Mouse (Mus musculus): ENCODE measurements around the gene Tpst1.
"Not testable (repeated sequence)": the region's sequence is repeated elsewhere in the genome, so short reads cannot be mapped to it uniquely, and the experiment has no call there.

The Tpst1 gene

GRCm38 (mm10) chr5:130073026-130073425, at the start of gene Tpst1:
TSS of gene Tpst1 (plus strand) at chr5:130073326.
- DNase-seq = no peak

GRCm38 (mm10) chr5:130023767-130024539, 49.2 kb upstream of the Tpst1 start:
- DNase-seq = peak; percentile 65

GRCm38 (mm10) chr5:130027134-130027533, 46.0 kb upstream of the Tpst1 start:
- no peak for DNase-seq

- DNase-seq = no peak
Observed at GRCm38 (mm10) chr5:130027696-130028095, 45.4 kb upstream of the Tpst1 start.

- DNase-seq = peak; percentile 90
Observed at GRCm38 (mm10) chr5:130029142-130029897, 43.8 kb upstream of the Tpst1 start, which contains the start of the genes Asl and Crcp. TSS of gene Asl (minus strand) at chr5:130029247. TSS of gene Crcp (plus strand) at chr5:130029290.

- DNase-seq = no peak
Observed at GRCm38 (mm10) chr5:130031410-130032390, 41.4 kb upstream of the Tpst1 start.

GRCm38 (mm10) chr5:130033869-130034268, 39.3 kb upstream of the Tpst1 start:
- DNase-seq = no peak

GRCm38 (mm10) chr5:130036300-130036699, 36.8 kb upstream of the Tpst1 start:
- not testable (repeated sequence) for DNase-seq

GRCm38 (mm10) chr5:130037752-130038455, 35.2 kb upstream of the Tpst1 start:
- DNase-seq = peak; percentile 41

GRCm38 (mm10) chr5:130040797-130041196, 32.3 kb upstream of the Tpst1 start:
- DNase-seq = no peak

- DNase-seq = no peak
Observed at GRCm38 (mm10) chr5:130041262-130041661, 31.9 kb upstream of the Tpst1 start.

- DNase-seq = no peak
Observed at GRCm38 (mm10) chr5:130043741-130044140, 29.4 kb upstream of the Tpst1 start.

GRCm38 (mm10) chr5:130044201-130044695, 28.9 kb upstream of the Tpst1 start:
- DNase-seq = no peak

GRCm38 (mm10) chr5:130046100-130046499, 27.0 kb upstream of the Tpst1 start:
- no peak for DNase-seq

GRCm38 (mm10) chr5:130046589-130046988, 26.5 kb upstream of the Tpst1 start:
- DNase-seq = no peak

GRCm38 (mm10) chr5:130047013-130047412, 26.1 kb upstream of the Tpst1 start:
- DNase-seq = no peak

- no peak for DNase-seq
Observed at GRCm38 (mm10) chr5:130048786-130049520, 24.2 kb upstream of the Tpst1 start.

GRCm38 (mm10) chr5:130050416-130050815, 22.7 kb upstream of the Tpst1 start:
- DNase-seq = no peak

- no peak for DNase-seq
Observed at GRCm38 (mm10) chr5:130051073-130051860, 21.9 kb upstream of the Tpst1 start.

- DNase-seq = no peak
Observed at GRCm38 (mm10) chr5:130052510-130052909, 20.6 kb upstream of the Tpst1 start.

Data from right cerebral cortex, postnatal 25 days (tissue).